Mouse (Mus musculus) effector memory CD4-positive, alpha-beta T cell, adult 7 months (primary cell): ENCODE measurements around the gene Arhgap8. TPM values are rescaled to one million over a fixed set of nuclear protein-coding genes. Genes with fewer than 3 reads are reported as not detected.

Source experiments
- polyA plus RNA-seq: library from polyadenylated mRNA; unstranded; fragments of 100-300 nt; shearing (Covaris generic); gene quantifications from one replicate; pipeline ENCODE4 v1.2.1, GENCODE M21; 2017

The Arhgap8 gene
- polyA plus RNA-seq, result not detected

DNA sequence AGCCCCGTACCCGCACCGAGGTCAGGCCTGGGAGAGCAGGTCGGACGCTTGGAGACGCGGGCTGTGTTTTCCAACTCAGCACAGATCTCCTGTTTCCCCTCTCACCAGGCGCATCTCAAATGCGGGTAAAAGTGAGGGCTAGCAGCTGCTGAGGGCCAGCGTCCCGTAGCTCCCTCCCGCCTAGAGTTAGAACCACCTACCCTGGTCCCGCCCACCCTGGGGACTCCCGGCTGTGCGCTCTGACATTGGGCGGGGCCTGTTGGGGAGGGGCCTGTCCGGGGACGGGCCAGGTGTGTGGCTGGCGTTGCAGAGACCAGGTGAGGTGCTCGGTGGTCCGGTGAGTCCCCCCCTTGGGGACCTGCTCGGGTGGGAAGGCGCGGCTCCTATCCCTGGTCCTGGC is at the start of gene Arhgap8:
Arhgap8 (plus strand) TSS at position 262 of the 400 bp plus-strand sequence.

Other genes with a start within 250 kb of the Arhgap8 start
- 1.9 TPM for gene Rtl6, start 162.2 kb upstream of the Arhgap8 start, polyA plus RNA-seq
- 0.22 TPM for gene Prr5, start 50.4 kb upstream of the Arhgap8 start, polyA plus RNA-seq
- 1.9 TPM for gene Phf21b, start 136.0 kb downstream of the Arhgap8 start, polyA plus RNA-seq
- 0.44 TPM for gene Gm29666, start 200.0 kb downstream of the Arhgap8 start, polyA plus RNA-seq
- 92.3 TPM for gene Nup50, start 203.4 kb downstream of the Arhgap8 start, polyA plus RNA-seq